Mouse (Mus musculus): ENCODE results near the gene Ccnd3.

DNA sequence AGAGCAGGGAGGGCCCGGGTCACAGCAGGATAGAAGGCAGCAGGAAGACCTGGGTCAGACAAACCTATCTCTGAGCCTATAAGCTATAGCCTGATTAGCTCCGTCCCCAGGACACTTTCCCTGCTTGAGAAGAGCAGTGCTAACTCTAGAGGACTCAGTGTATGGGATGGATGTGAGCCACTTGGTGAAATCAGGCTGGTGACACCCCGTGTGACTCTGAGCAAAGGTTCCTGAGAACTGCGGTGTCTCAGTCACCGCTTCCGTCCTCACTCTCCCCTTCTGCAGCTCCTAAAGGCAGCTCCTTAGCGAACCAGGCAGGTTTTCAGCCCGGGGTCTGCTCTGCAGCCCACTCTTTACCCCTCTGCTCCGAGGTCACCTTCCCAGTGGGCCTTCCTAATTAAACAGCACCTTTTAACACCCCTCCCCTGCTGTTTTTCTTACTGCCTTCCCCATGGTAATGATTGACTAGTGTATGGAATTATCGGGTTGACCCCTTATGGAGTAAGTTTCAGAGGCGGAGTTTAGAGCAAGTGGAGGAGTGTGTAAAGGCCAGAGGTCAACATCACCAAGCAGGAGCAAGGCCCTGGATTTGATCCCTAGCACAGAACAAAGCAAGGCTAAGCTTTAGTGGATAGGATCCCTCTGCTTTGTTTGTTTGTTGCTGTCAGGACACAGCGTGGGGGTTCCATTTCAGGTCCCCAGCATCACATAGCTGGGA is 40.4 kb upstream of the Ccnd3 start:
- TF ChIP-seq CTCF (IDR thresholded peaks at IDR 0.05; ENCODE audit: borderline replicate concordance, extremely low read depth, insufficient read depth, insufficient read length) (no peak), POLR2A (IDR thresholded peaks at IDR 0.05; ENCODE audit: borderline replicate concordance, extremely low read depth, insufficient read depth, insufficient read length, poor library complexity, severe bottlenecking) (no peak)

Measured in brain, embryonic 14.5 days (tissue).